Mouse (Mus musculus): Measurements from ENCODE around the gene Slc20a1.

DNA sequence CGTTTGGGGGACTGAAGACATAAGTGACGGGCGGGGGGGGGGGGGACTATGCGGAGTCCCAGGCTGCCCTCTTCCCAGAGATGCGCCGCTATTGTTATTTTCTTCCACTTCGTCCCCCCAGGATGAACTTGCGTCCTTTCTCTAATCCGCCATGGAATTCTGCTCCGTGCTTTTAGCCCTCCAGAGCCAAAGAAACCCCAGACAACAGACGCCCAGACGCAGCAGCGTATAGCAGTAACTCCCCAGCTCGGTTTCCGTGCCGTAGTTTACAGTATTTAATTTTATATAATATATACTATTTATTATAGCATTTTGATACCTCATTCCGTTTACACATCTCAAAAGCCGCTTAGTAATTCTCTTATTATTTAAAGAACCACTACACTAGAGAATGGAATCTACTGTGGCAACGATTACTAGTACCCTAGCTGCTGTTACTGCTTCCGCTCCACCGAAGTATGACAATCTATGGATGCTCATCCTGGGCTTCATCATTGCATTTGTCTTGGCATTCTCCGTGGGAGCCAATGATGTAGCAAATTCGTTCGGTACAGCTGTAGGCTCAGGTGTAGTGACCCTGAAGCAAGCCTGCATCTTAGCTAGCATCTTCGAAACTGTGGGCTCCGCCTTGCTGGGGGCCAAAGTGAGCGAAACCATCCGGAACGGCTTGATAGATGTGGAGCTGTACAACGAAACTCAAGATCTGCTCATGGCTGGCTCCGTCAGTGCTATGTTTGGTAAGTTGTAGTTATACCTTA lies 943 bp downstream of the Slc20a1 start:
- TF ChIP-seq HCFC1 (IDR thresholded peaks at IDR 0.05; ENCODE audit: borderline replicate concordance, insufficient read depth, low read length) = no peak
- no peak for TF ChIP-seq ZNF384 (IDR thresholded peaks at IDR 0.05; ENCODE audit: low read depth, low read length)
- no peak for TF ChIP-seq ZC3H11A (IDR thresholded peaks at IDR 0.05; ENCODE audit: borderline replicate concordance, low read depth, low read length)

All from ES-E14 (cell line).